Mouse (Mus musculus) left cerebral cortex, adult 8-10 months (tissue): ENCODE data around the gene S1pr3. TPM values are rescaled to one million over a fixed set of nuclear protein-coding genes. Genes with fewer than 3 reads are reported as not detected.

Experiments
- DNase-seq, 2 experiments: peaks; one replicate each; pipeline ENCODE4 v3.0.0; 2022; ENCODE audit warnings: low spot score in 2 of 2
- total RNA-seq, 4 experiments: library from RNA; stranded (reverse); gene quantifications; 2 replicates each; pipeline ENCODE4 v1.2.4; 2022

S1pr3 gene
- total RNA-seq, 4 experiments from 2014 or later: 5.3 to 7.1 (median 6.3) TPM

DNA sequence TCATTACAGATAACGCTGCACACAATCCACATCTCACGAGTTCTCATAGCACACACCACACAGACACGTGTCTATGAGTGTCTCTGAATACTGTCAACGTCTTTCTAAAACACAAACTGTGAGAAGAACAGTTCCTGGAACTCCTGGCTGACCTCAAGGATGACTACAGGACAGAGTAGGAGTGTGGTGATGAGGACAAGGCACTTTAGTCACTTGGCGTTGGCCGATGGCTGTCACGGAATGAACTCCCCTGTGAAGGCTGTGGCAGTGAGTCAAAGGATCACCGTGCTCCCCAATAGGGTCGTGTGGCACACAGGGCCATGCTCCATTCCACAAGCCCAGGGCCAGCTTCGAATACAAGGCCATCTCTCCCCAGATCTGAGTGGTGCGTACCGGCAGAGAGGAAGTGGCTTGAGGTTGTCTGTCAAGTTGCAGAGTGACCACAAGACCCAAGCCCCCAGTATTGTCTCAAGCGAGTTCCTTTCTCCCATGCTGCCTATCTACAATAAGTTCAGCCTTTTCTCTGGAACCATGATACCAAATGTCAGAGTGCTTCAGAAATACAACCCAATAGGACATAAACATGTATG is 2.6 kb upstream of the S1pr3 start:
- DNase-seq: no peak

DNA sequence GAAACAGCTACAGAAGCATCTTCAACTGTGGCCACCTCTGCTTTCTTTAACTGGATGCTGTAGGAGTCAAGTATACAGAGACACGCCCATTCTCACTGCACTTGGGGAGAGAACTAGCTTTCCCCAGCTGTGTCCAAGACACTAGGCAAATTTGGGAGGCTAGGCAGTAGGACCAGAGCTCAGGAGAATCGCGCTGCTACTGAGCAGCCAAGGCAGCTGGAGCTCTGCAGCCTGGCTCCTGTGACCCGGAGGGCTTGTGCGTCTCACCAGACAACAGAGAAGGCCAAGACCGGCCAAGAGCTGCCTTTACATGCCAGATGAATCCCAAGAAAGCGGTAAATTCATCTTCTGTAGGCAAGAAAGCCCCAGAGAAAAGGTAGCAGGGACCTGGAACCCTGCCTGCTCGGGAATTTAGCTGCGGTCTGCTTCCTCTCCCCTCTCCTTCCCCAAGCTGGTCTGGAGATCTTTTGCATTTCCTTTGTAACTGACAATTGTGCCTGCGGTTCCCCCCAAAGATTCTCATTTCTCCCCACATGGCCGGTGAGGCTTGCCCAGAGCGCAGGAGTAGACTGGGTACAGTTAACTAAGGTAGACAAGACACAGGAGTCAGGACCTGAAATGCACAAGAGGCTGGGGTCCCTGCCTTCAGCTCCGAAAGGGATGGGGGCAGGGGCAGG is 760 bp upstream of the S1pr3 start:
- no peak for DNase-seq

DNA sequence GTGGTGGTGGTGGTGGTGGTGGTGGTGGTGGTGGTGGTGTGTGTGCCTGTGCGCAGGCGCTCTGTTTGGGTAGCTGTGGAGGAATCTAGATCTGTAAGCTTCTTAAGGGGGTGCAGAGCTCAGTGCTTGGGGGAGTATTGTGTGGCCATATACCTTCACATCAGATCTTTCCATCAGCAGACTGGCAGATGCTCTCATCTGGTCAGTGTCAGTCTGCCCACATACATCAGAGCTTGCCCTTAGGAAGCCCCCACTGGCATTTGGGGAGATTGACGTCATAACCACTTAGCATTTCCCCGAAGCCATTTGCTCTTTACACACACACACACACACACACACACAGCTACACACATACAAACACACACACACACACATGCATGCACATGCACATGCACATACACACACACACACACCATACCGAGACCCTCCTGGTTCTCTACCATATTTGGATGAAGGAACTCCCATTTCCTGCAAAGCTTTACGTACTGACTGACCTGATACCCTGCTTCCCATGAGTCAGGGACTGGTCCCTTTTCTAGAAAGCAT is 1.6 kb downstream of the S1pr3 start:
- no peak for DNase-seq

DNA sequence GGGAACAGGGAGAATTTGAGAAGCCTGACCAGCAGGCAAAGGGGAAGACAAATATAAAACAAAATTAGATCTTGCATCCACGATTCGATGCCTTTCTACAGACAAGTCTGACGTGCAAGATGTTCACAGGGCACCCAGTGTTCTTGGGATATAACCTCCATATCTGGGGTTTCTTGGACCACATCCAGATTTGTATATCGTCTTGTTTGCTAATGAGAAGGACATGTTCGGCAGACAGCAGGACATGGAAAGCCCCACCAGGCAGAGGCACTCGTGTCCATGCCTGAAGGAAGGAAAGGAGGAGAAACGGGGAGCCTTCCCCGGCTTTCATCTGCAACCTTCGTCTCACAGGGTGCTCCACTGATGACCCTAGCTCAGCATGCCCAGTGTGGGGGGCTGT is 2.8 kb downstream of the S1pr3 start:
- no peak for DNase-seq

DNA sequence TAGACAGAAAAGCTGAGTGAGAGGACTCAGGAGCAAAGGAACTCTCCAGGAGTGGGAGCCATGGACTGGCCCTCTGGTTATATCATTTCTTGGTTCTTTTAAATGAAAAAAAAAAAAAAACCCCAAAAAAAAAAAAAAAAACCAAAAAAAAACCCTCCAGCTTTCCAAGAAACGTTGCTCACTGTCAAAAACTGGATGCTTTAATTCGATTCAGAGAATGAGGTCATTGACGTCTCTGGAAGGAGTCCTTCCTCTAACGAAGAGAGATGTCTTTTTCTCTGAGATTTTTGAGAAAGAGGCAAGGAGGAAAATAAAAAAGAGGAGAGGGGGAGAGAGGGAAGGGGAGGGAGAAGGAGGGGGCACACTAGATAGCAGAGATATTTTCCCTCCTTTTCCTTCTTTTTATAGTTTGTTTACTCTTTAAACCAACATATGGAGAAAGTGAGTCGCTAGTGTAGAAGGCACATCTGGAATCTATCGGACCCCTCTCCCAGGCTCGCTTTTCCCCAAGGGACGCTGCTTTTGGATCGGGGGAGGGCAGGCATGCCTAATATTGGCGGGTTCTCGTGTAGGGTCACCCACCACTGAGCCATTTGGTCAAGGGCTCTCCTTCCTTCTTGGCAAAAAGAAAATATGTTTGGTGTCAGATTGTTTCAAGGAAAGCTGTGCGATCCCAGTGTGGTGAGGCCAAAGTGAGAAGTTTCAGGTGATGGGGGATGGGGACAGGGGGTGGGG is 3.4 kb downstream of the S1pr3 start:
- DNase-seq: no peak

DNA sequence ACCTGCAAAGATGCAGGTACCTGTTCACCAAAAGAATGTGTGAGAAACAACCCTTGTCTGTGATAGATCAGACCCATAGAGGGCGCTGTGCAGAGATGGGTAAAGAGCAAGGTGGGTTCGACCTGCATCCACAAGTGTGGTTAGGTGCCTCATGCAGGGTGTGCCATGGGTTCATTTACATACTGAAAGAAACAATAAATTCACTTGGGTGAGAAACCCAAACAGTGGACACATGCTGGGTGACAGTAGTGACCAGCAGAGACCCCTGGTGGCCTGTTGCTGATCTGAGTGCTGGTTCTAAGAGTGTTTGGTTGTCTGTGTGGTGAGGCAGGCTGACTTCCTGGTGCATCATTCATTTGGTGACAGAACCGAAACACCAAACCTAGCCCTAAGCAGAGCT is 5.0 kb downstream of the S1pr3 start:
- DNase-seq: no peak

DNA sequence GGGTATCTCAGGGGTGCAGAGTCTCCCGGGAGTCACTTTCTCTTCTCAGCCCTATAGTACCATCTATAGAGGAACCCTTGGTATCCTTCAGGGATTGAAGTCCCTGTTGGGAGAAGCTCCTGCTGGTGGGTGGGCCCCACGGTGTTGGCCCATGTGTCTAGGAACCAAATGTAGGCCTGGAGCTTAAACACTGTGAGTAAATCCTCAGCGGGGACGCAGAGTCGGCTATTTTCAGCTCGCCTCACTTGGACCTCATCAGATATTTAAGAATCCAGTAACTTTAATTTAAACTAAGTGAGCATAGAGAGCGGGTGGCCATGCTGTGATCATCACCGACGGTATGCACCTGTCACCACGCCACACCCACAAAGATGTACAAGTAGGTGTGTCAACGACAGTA is 8.3 kb downstream of the S1pr3 start:
- peak in 1 of 2 experiments; percentile 53 for DNase-seq

DNA sequence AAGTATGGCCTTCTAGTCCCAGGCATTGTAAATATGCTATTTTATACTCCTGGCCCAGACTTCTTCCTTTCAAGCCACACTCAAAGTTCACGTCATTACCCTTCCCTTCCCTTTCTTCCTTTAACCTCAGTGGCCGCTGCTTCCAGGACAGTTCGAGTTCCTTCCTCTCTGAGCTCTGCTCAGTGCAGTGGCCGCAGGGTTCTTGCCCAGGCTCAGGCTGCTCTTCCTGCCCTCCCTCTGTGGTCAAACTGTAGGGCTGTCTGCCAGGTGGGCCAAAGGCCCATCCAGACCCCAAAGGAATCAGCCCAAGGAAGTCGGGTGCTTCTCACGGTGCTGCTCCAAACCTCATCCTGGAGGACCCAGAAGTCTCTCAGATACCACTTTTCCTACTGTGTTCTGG is 9.4 kb downstream of the S1pr3 start:
- DNase-seq: no peak

DNA sequence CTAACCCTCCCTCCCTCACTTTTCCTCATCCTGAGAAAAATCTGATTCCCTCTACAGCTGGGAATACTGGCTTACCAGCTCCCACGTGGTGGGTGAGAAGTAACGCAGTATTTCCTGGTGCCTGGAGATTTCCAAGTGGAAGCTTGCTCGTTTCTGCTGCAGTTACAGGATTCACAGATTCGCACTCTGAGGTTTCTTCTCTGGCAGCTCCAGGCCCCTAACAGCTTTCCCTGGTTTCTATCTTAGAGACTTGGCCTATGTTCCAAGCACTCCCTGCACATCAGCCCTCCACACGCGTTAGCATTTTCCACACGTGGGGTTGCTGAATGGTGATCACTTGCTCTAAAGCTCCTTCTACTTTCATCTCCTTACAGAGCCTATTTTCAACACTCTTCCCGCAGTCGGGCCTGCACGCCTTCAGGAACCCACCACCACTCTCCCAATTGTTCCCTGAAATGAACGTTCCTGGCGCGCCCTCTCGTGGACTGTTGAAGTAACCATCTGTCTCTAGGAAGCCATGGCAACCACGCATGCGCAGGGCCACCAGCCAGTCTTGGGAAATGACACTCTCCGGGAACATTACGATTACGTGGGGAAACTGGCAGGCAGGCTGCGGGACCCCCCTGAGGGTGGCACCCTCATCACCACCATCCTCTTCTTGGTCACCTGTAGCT is 10.0 kb downstream of the S1pr3 start:
- DNase-seq: peak; percentile 87 to 98

DNA sequence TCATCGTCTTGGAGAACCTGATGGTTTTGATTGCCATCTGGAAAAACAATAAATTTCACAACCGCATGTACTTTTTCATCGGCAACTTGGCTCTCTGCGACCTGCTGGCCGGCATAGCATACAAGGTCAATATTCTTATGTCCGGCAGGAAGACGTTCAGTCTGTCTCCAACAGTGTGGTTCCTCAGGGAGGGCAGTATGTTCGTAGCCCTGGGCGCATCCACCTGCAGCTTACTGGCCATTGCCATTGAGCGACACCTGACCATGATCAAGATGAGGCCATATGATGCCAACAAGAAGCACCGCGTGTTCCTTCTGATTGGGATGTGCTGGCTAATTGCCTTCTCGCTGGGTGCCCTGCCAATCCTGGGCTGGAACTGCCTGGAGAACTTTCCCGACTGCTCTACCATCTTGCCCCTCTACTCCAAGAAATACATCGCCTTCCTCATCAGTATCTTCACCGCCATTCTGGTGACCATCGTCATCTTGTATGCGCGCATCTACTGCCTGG is 10.6 kb downstream of the S1pr3 start:
- no peak for DNase-seq

DNA sequence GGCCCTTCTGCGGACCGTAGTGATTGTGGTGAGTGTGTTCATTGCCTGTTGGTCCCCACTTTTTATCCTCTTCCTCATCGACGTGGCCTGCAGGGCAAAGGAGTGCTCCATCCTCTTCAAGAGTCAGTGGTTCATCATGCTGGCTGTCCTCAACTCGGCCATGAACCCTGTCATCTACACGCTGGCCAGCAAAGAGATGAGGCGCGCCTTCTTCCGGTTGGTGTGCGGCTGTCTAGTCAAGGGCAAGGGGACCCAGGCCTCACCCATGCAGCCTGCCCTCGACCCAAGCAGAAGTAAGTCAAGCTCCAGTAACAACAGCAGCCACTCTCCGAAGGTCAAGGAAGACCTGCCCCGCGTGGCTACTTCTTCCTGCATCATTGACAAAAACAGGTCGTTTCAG is 11.1 kb downstream of the S1pr3 start:
- DNase-seq: no peak

DNA sequence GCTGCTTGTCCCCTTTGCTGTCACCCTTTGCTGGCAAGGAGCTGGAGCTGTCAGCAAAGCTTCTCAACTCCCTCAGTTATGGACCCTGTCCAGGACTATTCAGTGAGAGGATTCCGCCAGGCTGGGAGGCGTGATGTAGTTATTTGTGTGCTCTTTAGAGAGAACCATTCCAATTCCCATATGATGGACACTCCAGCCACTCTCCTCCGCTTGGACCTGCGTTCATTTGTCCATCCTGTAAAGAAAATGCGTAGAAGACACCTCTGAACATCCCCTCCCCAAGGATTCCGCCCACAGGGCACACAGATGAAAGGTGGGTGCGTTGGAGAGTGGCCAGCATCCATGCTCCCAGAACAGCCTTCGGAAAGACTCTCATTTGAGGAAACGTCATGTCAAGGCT is 12.4 kb downstream of the S1pr3 start:
- peak in 1 of 2 experiments; percentile 68 for DNase-seq

DNA sequence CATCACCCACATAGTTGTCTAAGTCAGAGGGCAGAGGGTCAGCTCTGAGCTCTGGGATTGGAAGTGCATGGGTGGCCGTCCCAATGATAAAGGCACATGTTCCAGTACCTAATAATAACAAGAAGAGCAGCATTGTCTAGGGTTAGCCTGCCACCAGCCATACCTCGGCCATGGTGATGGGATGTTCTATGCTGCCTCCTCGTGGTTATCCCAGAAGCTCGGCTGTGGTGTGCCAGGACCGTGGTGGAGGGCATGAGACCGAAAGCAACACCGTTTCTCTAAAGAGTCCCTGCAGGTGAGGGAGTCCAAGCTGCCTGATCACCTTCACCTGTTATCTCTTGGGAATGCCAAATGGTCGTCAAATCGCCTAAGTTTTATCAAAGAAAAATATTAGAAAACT is 15.2 kb downstream of the S1pr3 start:
- DNase-seq: no peak

DNA sequence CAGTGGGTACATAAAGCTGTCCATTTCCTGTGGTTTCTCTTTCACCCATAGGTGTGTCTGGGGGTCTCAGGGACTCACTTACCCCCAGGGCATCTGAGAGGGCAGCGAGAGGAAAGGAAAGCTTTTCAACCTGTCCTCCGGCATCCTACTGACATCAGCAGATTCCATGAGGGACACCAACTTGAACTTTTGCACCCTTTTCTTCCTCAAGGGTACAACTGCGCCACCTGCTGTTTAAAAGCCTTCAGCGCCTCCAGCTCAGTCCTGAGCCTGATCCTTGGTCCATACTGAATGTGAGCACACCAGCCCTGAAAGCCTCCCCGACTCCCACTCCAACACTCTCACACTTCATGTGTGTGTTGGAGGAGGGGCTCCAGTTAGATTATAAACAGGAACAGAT is 16.2 kb downstream of the S1pr3 start:
- no peak for DNase-seq

DNA sequence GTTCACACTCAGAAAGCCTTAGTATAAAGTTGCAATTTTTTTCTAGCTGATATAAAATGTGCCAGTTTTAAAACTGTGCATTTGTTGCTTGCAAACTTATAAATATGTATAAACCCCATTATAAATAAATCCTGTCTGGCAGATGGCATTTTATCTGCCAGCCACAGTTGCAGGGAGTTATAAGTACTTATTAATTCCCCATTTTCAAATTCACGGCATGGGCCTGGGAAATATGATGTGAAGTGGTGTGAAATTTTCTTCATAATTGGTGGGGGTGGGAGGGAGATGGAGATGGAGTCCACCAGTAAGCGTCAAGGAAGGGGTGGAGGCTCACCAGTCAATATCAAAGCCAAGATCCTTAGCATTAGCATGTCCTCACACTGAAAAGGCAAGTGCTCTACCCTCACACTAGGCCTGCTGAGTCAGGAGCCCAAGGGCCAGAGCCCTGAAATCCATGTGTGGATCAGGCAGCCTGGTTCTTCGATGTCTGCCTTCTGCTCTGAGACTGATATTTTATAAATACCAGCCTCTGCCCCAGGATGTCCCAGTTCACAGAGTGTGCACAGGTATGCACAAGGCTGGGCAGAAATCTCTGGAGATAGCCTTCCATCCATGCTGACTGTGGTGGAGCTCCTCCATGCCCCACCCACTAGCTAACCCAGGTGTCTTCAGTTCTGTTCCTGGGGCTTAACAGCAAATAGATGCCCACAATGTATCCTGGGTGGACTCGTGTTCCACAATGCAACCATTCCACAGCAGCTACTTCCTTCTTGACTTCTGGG is 17.4 kb downstream of the S1pr3 start:
- no peak for DNase-seq

DNA sequence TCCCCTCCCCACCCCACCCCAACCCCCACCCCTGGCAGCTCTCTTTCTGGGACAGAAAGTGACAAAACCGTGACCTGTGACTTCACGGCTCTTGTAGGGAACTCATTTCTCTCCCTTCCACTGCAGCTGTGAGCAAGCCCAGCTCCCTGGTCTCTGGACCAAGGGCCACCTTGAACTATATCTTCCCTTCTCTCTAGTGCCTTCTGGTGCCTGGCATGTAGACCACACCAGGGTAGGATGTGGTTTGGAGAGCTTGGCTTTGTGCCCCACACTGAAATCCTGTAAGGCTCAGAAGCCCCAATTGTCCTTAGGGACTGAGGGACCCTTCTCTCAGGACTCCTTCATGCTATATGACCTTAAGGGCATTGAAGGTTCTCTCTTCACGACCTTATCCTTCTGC is 24.9 kb downstream of the S1pr3 start:
- DNase-seq: no peak

DNA sequence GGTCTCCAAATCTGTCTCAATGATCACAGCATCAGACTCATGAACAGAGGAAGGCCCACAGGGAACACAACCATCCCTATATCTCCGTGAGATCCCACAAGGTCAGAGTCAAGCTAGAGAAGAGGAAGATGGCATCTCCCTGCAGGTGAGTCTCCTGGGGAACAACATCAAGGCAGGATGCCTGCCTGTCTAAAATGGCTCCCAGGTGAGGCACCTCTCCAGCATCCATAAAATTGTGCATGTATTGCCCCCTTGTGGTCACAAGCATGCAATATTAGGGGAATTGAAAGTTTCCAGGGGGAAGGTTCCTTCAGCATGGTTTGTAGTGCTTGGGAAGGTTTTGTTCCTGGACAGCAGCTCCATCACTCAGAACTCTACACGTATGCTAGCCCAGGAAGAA is 26.0 kb downstream of the S1pr3 start:
- DNase-seq: no peak

DNA sequence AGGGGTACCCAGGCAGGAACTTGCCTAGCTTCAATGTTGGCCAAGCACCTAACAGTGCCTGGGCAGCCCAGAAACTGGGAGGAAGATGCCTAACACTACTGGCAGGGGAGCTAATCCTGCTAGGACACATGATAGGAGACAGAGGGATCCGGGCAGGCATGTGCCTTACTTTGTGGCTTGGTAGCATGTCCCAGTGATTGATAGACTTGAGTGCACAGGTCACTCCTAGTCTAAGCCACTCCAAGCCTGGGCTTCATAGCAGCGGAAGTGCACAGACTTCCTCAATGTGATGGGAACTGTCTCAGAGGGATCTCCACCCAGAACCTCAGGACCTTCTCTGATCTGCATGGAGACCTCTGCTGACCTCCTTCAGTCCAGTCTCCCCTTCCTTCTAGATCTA is 26.7 kb downstream of the S1pr3 start:
- DNase-seq: no peak

DNA sequence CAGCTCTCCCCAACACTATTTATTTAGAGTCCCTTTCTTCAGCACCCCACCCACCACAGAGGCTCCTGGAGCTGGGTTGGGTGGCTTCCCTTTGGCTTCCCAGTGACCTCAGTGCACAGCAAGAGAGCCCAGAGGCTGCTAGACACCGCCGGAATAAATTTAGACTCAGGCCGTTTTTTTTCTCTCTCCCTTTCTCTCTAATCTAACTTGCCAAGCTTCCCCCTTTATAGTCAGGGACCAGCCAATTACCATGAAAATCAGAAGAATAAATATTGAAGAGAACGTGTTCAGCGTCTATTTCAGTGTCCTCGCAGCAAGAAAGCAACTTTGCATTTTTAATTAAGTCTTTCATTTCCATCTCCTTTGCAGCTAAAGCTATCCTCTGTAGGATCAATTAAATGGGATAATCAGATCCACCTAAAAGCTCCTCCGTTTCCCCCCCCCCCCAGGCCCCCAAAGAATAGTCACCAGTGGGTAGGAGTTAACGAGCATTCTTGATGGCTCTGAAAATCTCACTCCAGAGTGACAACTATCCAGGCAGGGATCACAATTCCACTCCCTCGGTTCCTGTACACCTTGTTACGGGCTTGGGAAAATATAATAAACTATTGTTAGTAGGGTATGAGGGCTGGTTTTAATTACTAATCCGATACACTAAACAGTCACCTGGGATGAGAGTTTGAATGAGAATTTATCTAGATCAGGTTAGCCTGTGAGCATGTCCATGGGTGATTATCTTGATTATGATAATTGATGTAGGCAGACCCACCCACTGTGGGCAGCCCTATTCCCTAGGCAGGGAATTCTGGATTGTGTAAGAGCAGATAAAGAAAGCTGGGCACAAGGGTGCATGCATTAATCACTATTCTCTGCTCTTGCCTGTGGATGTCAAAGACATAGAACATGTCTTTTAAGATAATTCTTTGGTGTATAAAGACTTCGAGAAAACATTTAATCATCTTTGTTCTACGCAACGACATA is 29.0 kb downstream of the S1pr3 start:
- DNase-seq: no peak

DNA sequence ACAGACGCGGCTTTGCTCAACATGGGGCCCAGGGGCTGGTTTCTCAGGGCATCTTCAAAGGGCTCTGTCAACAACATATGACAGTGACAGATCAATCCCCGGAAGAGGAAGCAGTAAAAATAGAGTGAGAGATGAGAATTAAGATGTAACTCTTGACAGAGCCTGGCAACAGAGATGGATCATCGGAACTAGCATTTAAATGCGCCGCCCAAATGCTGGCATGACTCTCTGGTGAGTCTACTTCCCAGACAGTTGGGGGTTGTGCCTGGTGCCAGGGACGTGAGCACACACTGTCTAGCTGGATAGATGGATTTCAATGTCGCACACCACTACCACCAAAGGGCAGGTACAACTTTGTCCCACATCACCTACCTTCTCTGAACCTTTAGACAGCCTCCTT is 34.5 kb downstream of the S1pr3 start:
- DNase-seq: no peak
